Mouse (Mus musculus): ENCODE measurements around the gene Sap30bp. TPM values are rescaled to one million over a fixed set of nuclear protein-coding genes. Genes with fewer than 3 reads are reported as not detected.

Sap30bp gene
- total RNA-seq, 2 experiments from 2014 or later: 51.3 to 67.4 TPM

- peak; percentile 45 for DNase-seq
- intact Hi-C loops (cut with DNase I): no loop called here
Measured at GRCm38 (mm10) chr11:115955195-115955858, 22.2 kb downstream of the Sap30bp start.

- DNase-seq: peak; percentile 35
- intact Hi-C loops (cut with DNase I): no loop called here
Measured at GRCm38 (mm10) chr11:115956453-115956852, 23.4 kb downstream of the Sap30bp start.

GRCm38 (mm10) chr11:115957971-115958370 is 24.9 kb downstream of the Sap30bp start:
- intact Hi-C loops (cut with DNase I): no loop called here
- no peak for DNase-seq

GRCm38 (mm10) chr11:115959018-115959417 is 25.9 kb downstream of the Sap30bp start:
- DNase-seq: no peak
- intact Hi-C loops (cut with DNase I): no loop called here

- DNase-seq: no peak
- intact Hi-C loops (cut with DNase I): no loop called here
Measured at GRCm38 (mm10) chr11:115962651-115963412, 29.8 kb downstream of the Sap30bp start.

- intact Hi-C loops (cut with DNase I): no loop called here
- no peak for DNase-seq
Measured at GRCm38 (mm10) chr11:115964977-115965604, 32.0 kb downstream of the Sap30bp start.

- no peak for DNase-seq
- intact Hi-C loops (cut with DNase I): no loop called here
Measured at GRCm38 (mm10) chr11:115968731-115969405, 35.8 kb downstream of the Sap30bp start.

GRCm38 (mm10) chr11:115970006-115970673 is 37.1 kb downstream of the Sap30bp start:
- intact Hi-C loops (cut with DNase I): no loop called here
- DNase-seq: no peak

GRCm38 (mm10) chr11:115971016-115971415 is 37.9 kb downstream of the Sap30bp start:
- intact Hi-C loops (cut with DNase I): no loop called here
- DNase-seq: no peak

- intact Hi-C loops (cut with DNase I): no loop called here
- no peak for DNase-seq
Measured at GRCm38 (mm10) chr11:115974309-115975082, 41.4 kb downstream of the Sap30bp start, which contains the start of gene Itgb4. Gene Itgb4 (plus strand): TSS chr11:115974709.

GRCm38 (mm10) chr11:115975083-115975420 is 42.0 kb downstream of the Sap30bp start:
- peak; percentile 61 for DNase-seq

GRCm38 (mm10) chr11:115975544-115975943 is 42.5 kb downstream of the Sap30bp start:
- DNase-seq: no peak
- intact Hi-C loops (cut with DNase I): no loop called here

More at GRCm38 (mm10) chr11:115975083-115975420, 42.0 kb downstream of the Sap30bp start:
- intact Hi-C loops (cut with DNase I): no loop called here

GRCm38 (mm10) chr11:115982472-115982871 is 49.4 kb downstream of the Sap30bp start:
- intact Hi-C loops (cut with DNase I): no loop called here
- peak; percentile 43 for DNase-seq

GRCm38 (mm10) chr11:115983291-115983690 is 50.2 kb downstream of the Sap30bp start:
- intact Hi-C loops (cut with DNase I): no loop called here
- no peak for DNase-seq

- no peak for DNase-seq
- intact Hi-C loops (cut with DNase I): no loop called here
Measured at GRCm38 (mm10) chr11:115989686-115990085, 56.6 kb downstream of the Sap30bp start.

GRCm38 (mm10) chr11:115992098-115992497 is 59.0 kb downstream of the Sap30bp start:
- DNase-seq: no peak
- intact Hi-C loops (cut with DNase I): no loop called here

- intact Hi-C loops (cut with DNase I): no loop called here
- no peak for DNase-seq
Measured at GRCm38 (mm10) chr11:115995256-115995655, 62.2 kb downstream of the Sap30bp start.

- DNase-seq: no peak
- intact Hi-C loops (cut with DNase I): no loop called here
Measured at GRCm38 (mm10) chr11:115997047-115997446, 64.0 kb downstream of the Sap30bp start.

- DNase-seq: no peak
- intact Hi-C loops (cut with DNase I): no loop called here
Measured at GRCm38 (mm10) chr11:115997662-115998061, 64.6 kb downstream of the Sap30bp start.

- no peak for DNase-seq
- intact Hi-C loops (cut with DNase I): no loop called here
Measured at GRCm38 (mm10) chr11:115999027-115999426, 65.9 kb downstream of the Sap30bp start.

Data from left cerebral cortex, postnatal 4 days (tissue).